ENCODE assay signal across 22 mouse cellular contexts in the genomic region with DNA sequence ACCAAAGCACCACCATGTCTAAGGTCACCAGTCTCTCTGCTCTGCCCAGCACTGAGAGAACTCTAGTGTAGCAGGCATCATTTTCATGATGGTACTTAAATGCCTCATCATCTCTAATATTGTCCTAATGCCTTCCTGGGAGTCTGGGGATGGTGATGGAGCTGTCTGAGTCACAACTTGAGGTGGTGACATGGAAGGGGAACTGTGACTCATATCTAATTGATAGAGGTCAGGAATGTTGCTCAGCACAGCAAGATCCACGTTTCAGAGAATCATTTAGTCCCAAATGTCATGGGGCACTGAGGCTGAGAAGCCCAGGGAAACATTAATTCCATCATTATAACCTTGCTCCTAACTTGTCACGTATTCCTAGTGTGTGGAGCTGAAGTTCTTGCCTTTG.
DNase-seq lines count a peak whose midpoint lies in the region; TF ChIP-seq lines count a peak whose summit lies in the region.
"Had no signal": no experiment of that assay in that cellular context is flagged by ENCODE, and none has a peak within 500 bp of the region (broad histone marks: within the 10 kb centered on the region; RNA-seq: fewer than 3 reads in every experiment).

No protein-coding gene starts in this region.

- H3K27me3 ChIP-seq in C2C12 (ENCODE audit: control insufficient read depth, insufficient read depth, insufficient read length): no peaks in the 10 kb centered on the region
- H3K27me3 ChIP-seq: embryonic facial prominence, embryonic 13.5 days; embryonic facial prominence, embryonic 15.5 days; forebrain, embryonic 12.5 days; Patski had no signal

- H3K79me2 ChIP-seq in C2C12 (ENCODE audit: control insufficient read depth, insufficient read depth): no peaks in the 10 kb centered on the region

- H3K36me3 ChIP-seq in C2C12 (ENCODE audit: control insufficient read depth, insufficient read depth): no peaks in the 10 kb centered on the region
- H3K36me3 ChIP-seq: embryonic facial prominence, embryonic 13.5 days; embryonic facial prominence, embryonic 15.5 days; forebrain, embryonic 10.5 days; forebrain, embryonic 12.5 days had no signal

- no peak overlapping the region for H3ac ChIP-seq in C2C12 (ENCODE audit: control insufficient read depth, insufficient read length, low read depth)

- no peak for TF ChIP-seq CTCF in C2C12 (IDR thresholded peaks at IDR 0.05; ENCODE audit: control insufficient read depth, insufficient read depth, insufficient read length)

- H3K4me3 ChIP-seq in C2C12 (ENCODE audit: insufficient read depth, poor library complexity, severe bottlenecking): no peak overlapping the region
- H3K4me3 ChIP-seq: embryonic facial prominence, embryonic 13.5 days; embryonic facial prominence, embryonic 15.5 days; erythroblast, embryonic 14.5 days; forebrain, embryonic 10.5 days; forebrain, embryonic 12.5 days had no signal

- DNase-seq in adrenal gland, adult 2 months: peak; percentile 42
- DNase-seq in adrenal gland, postnatal 4 days (ENCODE audit: low spot score in 2 of 2): no peak
- DNase-seq in 3T3-L1 (ENCODE audit: low read depth, low spot score): peak; percentile 47
- DNase-seq in brain, adult 2 months (ENCODE audit: low read depth, low spot score): peak; percentile 2
- DNase-seq in spleen, postnatal 4 days (ENCODE audit: low spot score in 2 of 2): no peak
- DNase-seq in heart, adult 11 months: no peak
- DNase-seq: adrenal gland, adult 8-10 months; B cell, adult 2 months; cerebellum, adult 11 months; cerebellum, adult 18-20 months; cerebellum, adult 8-10 months; cerebellum, adult 9-11 months; cerebellum, postnatal 14 days; cerebellum, postnatal 36 days; embryo, embryonic 11 days had no signal

- no peaks in the 10 kb centered on the region for H3K79me3 ChIP-seq in C2C12 (ENCODE audit: low read depth)

TF ChIP-seq in C2C12, 6 proteins besides CTCF, POLR2A, EP300 and RAD21:
- TF ChIP-seq FOSL1 (IDR thresholded peaks at IDR 0.05; ENCODE audit: insufficient read depth, low read length, poor library complexity, severe bottlenecking): peak; percentile 4
- TF ChIP-seq MYOG (IDR thresholded peaks at IDR 0.05; ENCODE audit: control insufficient read depth, extremely low read depth, insufficient read length): no peak
- no peak for TF ChIP-seq USF1 (IDR thresholded peaks at IDR 0.05; ENCODE audit: low read depth)
- TF ChIP-seq MAX (IDR thresholded peaks at IDR 0.05): no peak
- no peak for TF ChIP-seq CEBPB (IDR thresholded peaks at IDR 0.05; ENCODE audit: low read depth)
- no peak for TF ChIP-seq MYOD1 (IDR thresholded peaks at IDR 0.05; ENCODE audit: control insufficient read depth, insufficient read length, low read depth)

Comparison
In these comparisons a context has a peak if more than half of its experiments do, and no peak if none do; other contexts are left out.
1. DNase-seq: peak in adrenal gland, adult 2 months (single experiment), 3T3-L1 (single experiment) and brain, adult 2 months (single experiment); none in adrenal gland, postnatal 4 days (0 of 2), spleen, postnatal 4 days (0 of 2) and heart, adult 11 months (single experiment).